Mouse (Mus musculus) stomach, postnatal 0 days (tissue): ENCODE data around the gene Nup107. TPM values are rescaled to one million over a fixed set of nuclear protein-coding genes. Genes with fewer than 3 reads are reported as not detected.

Source experiments
- ATAC-seq: fragments of 200-750 bp; cut with Nextera tagmentation; 2 replicates; pipeline ENCODE4 v1.8.0; 2017; ENCODE audit not compliant: low FRiP score, low TSS enrichment
- DNase-seq: peaks from one replicate; pipeline ENCODE4 v3.0.0-alpha.2; 2016; ENCODE audit warnings: low spot score
- H3K27ac ChIP-seq: fragments of 300-500 bp; sonication (generic); replicated peaks from 2 replicates; pipeline ENCODE4 v1.5.1; 2014; ENCODE audit warnings: mild to moderate bottlenecking, control low read depth
- H3K27me3 ChIP-seq: fragments of 300-500 bp; sonication (generic); 2 replicates; pipeline ENCODE4 v1.6.1; 2014; ENCODE audit warnings: low read length; ENCODE audit not compliant: control insufficient read depth, insufficient read depth
- H3K36me3 ChIP-seq: fragments of 300-500 bp; sonication (generic); 2 replicates; pipeline ENCODE4 v1.6.1; 2014; ENCODE audit warnings: low read length, mixed read lengths; ENCODE audit not compliant: control insufficient read depth, insufficient read depth
- H3K4me1 ChIP-seq: fragments of 300-500 bp; sonication (generic); replicated peaks from 2 replicates; pipeline ENCODE4 v1.6.1; 2014; ENCODE audit warnings: antibody characterized with exemption; ENCODE audit not compliant: control insufficient read depth, insufficient read depth
- H3K4me2 ChIP-seq: fragments of 300-500 bp; sonication (generic); replicated peaks from 2 replicates; pipeline ENCODE4 v1.6.1; 2014; ENCODE audit warnings: low read depth, mild to moderate bottlenecking, control low read depth, moderate library complexity
- H3K4me3 ChIP-seq: fragments of 300-500 bp; sonication (generic); 2 replicates; pipeline ENCODE4 v1.5.1; 2014; ENCODE audit warnings: low read depth, low read length, control low read depth
- H3K9ac ChIP-seq: fragments of 300-500 bp; sonication (generic); 2 replicates; pipeline ENCODE4 v1.6.1; 2014; ENCODE audit warnings: mild to moderate bottlenecking, low read length, control low read depth, mixed read lengths
- H3K9me3 ChIP-seq: fragments of 300-500 bp; sonication (generic); 2 replicates; pipeline ENCODE4 v1.6.1; 2016; ENCODE audit warnings: low read length; ENCODE audit not compliant: control insufficient read depth
- CTCF ChIP-seq: IDR thresholded peaks from 2 replicates; pipeline ENCODE4 v1.5.1; 2016; ENCODE audit warnings: antibody characterized with exemption, low read depth, mild to moderate bottlenecking, moderate library complexity
- EP300 ChIP-seq: optimal IDR thresholded peaks from 2 replicates; pipeline ENCODE3; 2016; ENCODE audit warnings: antibody characterized with exemption
- WGBS: fragments of 180-500 bp; shearing (Covaris S2); extraction: QIAGEN DNeasy Blood & Tissue Kit; methylation state at CpG from one replicate; pipeline ENCODE4 v1.1.7; 2014; 5-methylcytosine and 5-hydroxymethylcytosine counted together
- polyA plus RNA-seq: library from polyadenylated mRNA; unstranded; fragments of >200 nt; fragmentation: Nextera tagmentation; extraction: Ambion mirVana; gene quantifications from 2 replicates; pipeline ENCODE4 v1.2.1, GENCODE M21; 2015

Gene Nup107
- polyA plus RNA-seq, 1 experiment from 2014 or later, result 16.5 TPM

GRCm38 (mm10) chr10:117762966-117763365, 29.5 kb downstream of the Nup107 start:
- H3K36me3 ChIP-seq, result peaks cover 18% of the 10 kb centered on the region
- 94% methylated on average over 12 of the region's 12 CpGs for WGBS
- H3K27ac ChIP-seq, result no peak overlapping the region
- DNase-seq, result no peak
- no peaks in the 10 kb centered on the region for H3K9me3 ChIP-seq
- no peak for TF ChIP-seq EP300
- no peak for ATAC-seq
- H3K4me2 ChIP-seq, result no peak overlapping the region
- no peak overlapping the region for H3K4me3 ChIP-seq
- no peak overlapping the region for H3K9ac ChIP-seq
- H3K4me1 ChIP-seq, result no peaks in the 10 kb centered on the region
- no peaks in the 10 kb centered on the region for H3K27me3 ChIP-seq

- 91% methylated on average over 2 of the region's 2 CpGs for WGBS
- TF ChIP-seq CTCF (no peak), EP300 (no peak)
- H3K36me3 ChIP-seq, result peaks cover 22% of the 10 kb centered on the region
- H3K27ac ChIP-seq, result no peak overlapping the region
- no peak overlapping the region for H3K4me2 ChIP-seq
- H3K9me3 ChIP-seq, result no peaks in the 10 kb centered on the region
- no peak overlapping the region for H3K9ac ChIP-seq
- H3K4me1 ChIP-seq, result no peaks in the 10 kb centered on the region
- DNase-seq (no peak), ATAC-seq (no peak)
- H3K27me3 ChIP-seq, result no peaks in the 10 kb centered on the region
- H3K4me3 ChIP-seq, result no peak overlapping the region
These were observed 30.1 kb downstream of the Nup107 start for GRCm38 (mm10) chr10:117762281-117762830.

GRCm38 (mm10) chr10:117761551-117761950, 31.0 kb downstream of the Nup107 start:
- WGBS, result 91% methylated on average over 6 of the region's 6 CpGs
- TF ChIP-seq EP300, result no peak
- ATAC-seq (no peak), DNase-seq (no peak)
- no peaks in the 10 kb centered on the region for H3K27me3 ChIP-seq
- H3K36me3 ChIP-seq, result peaks cover 27% of the 10 kb centered on the region
- no peak overlapping the region for H3K9ac ChIP-seq
- no peaks in the 10 kb centered on the region for H3K9me3 ChIP-seq
- H3K4me2 ChIP-seq, result no peak overlapping the region
- H3K27ac ChIP-seq, result no peak overlapping the region
- no peaks in the 10 kb centered on the region for H3K4me1 ChIP-seq
- H3K4me3 ChIP-seq, result no peak overlapping the region

- TF ChIP-seq EP300, result no peak
- DNase-seq (no peak), ATAC-seq (no peak)
- Histone ChIP-seq H3K4me1 (no peaks in the 10 kb centered on the region), H3K27ac (no peak overlapping the region), H3K9me3 (no peaks in the 10 kb centered on the region), H3K4me2 (no peak overlapping the region), H3K36me3 (peaks cover 27% of the 10 kb centered on the region), H3K9ac (no peak overlapping the region), H3K4me3 (no peak overlapping the region), H3K27me3 (no peaks in the 10 kb centered on the region)
- 95% methylated on average over 9 of the region's 9 CpGs for WGBS
These were observed 31.6 kb downstream of the Nup107 start for GRCm38 (mm10) chr10:117760831-117761335.

GRCm38 (mm10) chr10:117759844-117760630, 32.5 kb downstream of the Nup107 start:
- H3K36me3 ChIP-seq, result peaks cover 27% of the 10 kb centered on the region
- H3K4me1 ChIP-seq, result no peaks in the 10 kb centered on the region
- WGBS, result 89% methylated on average over 10 of the region's 10 CpGs
- TF ChIP-seq EP300, result no peak
- TF ChIP-seq CTCF, result no peak
- H3K4me3 ChIP-seq, result no peak overlapping the region
- ATAC-seq, result no peak
- no peak overlapping the region for H3K27ac ChIP-seq
- H3K4me2 ChIP-seq, result no peak overlapping the region
- H3K9ac ChIP-seq, result no peak overlapping the region
- no peak for DNase-seq
- no peaks in the 10 kb centered on the region for H3K27me3 ChIP-seq
- H3K9me3 ChIP-seq, result no peaks in the 10 kb centered on the region
